Mouse (Mus musculus) mature B cell (primary cell): ENCODE data around the gene Cux2.

Source experiments
- in situ Hi-C: fragments of 300-500 bp; cut with MboI; formaldehyde crosslinking; loops from 2 replicates; pipeline ENCODE4 v1.14.3; 2019

Cux2 gene

DNA sequence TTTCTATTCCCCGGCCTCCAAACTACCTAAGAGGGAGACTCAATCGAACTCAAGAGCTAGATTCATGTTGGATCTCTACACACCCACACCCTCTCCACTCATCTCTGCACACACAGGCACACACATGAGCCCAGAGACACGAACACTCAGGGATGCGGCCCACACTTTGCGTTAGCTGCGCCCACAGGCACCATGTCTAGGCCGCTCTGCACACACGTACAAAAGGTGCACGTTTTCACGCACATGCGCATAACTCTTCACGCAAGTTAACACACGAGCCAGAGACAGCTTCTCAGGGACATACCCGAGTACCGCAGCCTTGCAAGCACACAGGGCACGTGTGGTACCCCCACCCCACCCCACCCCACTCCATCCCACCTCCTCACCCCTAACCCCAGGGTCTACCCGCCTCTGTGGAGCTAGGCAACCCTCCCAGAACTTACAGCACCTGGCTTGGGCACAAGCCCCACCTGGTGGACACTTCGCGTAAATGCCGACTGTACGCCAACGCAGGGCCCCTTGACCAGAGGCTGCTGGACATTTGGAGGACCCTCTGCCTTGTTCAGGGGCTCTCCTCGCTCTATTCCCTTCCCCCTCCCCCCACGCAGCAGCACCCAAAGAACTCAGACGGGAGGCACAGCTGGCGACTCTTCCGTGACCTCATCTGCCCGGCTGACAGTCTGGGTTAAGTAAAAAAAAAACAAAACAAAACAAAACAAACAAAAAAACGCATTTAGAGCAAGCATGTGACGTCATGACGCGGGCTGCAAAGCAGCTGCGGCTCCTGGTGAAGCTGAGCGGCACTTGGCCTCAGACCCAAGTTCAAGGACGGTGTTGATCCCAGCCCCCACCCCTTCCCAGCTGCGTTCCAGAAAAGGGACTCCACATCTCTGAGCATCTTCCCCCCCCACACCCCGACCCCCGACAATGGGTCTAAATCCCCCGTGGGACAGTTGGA lies 9.4 kb upstream of the Cux2 start:
- in situ Hi-C loops = no loop called here

DNA sequence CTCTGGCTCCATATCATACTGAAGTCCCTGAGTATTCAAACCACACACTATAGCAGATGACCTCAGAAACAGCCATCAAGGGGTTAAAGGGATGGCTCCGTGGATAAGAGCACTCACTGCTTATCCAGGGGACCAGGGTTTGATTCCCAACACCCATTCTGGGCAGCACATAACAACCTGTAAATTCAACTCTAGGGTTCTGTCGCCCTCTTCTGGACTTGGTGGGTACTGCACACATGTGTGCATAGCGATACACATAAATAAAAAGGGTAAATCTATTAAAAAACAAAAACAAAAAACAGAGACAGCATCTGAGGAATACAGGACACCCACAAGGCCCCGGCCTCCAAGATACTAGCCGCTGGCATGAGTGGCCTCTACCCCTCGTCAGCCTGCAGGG lies 7.7 kb upstream of the Cux2 start:
- in situ Hi-C loops = no loop called here

- in situ Hi-C loops = no loop called here
Measured at GRCm38 (mm10) chr5:122056557-122056956, 6.7 kb upstream of the Cux2 start.

GRCm38 (mm10) chr5:122054130-122054843 lies 4.4 kb upstream of the Cux2 start:
- in situ Hi-C loops = no loop called here

DNA sequence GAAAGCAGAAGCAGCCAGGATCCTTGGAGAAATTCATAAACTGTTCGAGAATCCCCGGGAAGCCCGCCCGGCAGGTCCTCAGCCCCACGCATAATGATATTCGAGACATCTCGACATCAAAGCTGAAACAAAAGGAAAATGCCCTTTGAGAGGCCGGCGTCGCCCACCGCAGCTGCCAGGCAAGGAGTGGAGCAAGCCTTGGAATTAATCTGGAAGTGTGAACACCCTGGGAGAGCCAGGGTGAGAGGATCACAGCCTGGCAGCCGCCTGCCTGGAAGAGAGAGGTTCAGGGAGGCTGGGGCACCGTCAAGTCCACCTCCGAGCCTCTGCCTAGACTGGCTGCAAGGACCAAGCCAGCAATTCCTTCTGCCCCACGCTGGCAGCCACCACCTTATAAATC lies 3.7 kb upstream of the Cux2 start:
- in situ Hi-C loops = no loop called here

DNA sequence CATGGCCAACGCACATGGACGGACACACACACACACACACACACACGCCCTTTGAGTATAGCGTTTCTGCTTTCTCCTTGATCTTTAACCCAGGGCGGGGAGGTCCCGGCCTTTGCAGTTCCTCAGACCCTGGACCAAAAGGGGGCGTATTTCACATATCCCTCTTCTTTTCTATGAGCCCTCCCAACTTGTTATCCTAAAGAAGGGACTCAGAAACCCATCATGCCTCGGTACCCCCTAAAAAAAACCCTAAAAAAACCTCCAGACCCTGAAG lies 867 bp upstream of the Cux2 start:
- in situ Hi-C loops = no loop called here

GRCm38 (mm10) chr5:122049664-122050016 lies 262 bp downstream of the Cux2 start:
- in situ Hi-C loops = no loop called here

- in situ Hi-C loops = no loop called here
Measured at GRCm38 (mm10) chr5:122048686-122049663, 927 bp downstream of the Cux2 start.

- in situ Hi-C loops = no loop called here
Measured at GRCm38 (mm10) chr5:122048252-122048651, 1.6 kb downstream of the Cux2 start.

DNA sequence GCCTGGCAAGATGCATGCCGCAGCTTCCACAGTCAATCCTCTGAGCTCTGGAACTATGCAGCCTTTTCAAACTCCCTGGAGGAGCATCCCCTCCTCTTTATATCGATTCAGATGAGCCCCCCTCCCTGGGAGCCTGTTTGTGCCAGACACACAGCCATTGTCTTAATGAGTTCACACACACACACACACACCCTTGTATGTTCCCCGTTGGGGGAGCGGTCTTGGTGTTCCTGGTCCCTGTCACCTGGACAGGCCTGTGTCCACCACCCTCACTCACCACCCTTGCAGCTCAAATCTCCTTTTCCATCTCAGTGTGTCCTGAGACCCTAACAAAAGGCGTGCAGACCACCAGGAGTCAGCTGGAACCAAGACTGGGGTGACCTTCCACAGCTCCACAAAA lies 2.1 kb downstream of the Cux2 start:
- in situ Hi-C loops = no loop called here

- in situ Hi-C loops = no loop called here
Measured at GRCm38 (mm10) chr5:122043567-122043966, 6.3 kb downstream of the Cux2 start.

- in situ Hi-C loops = no loop called here
Measured at GRCm38 (mm10) chr5:122035278-122035677, 14.6 kb downstream of the Cux2 start.

- in situ Hi-C loops = no loop called here
Measured at GRCm38 (mm10) chr5:122033167-122033478, 16.8 kb downstream of the Cux2 start.

DNA sequence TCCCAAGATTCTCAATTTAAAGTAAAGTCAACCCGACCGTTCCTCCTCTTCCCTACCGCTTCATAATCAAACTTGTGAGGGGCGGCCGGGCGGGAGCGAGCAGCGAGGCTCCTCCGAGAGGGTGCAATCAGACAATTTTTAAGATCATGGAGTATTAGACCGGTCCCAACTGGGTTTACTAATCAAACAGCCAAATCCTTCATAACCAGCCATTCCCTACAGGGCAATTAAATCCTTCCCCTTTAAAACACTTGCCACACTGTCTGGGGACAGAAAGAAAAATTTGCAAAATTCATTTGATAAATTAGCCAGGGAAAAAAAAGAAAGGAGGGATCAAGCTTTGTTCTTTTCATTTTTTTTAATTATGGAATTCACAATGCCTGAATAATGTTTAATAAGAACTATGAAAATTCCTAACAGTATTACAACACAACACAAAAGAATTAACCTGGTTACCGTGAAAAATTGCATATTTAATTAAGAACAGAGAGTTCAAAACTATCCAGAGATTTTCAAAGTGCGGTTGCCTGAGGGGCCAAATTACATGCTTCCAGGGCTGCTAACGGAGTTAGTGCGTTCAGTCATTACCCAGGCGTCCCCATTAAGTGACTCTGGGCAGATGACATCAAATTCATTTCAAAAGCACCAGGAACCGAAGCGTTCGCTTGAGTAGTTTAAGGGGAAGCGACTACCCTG lies 17.3 kb downstream of the Cux2 start:
- in situ Hi-C loops = no loop called here

- in situ Hi-C loops = no loop called here
Measured at GRCm38 (mm10) chr5:122031146-122031545, 18.8 kb downstream of the Cux2 start.

- in situ Hi-C loops = no loop called here
Measured at GRCm38 (mm10) chr5:122030640-122031039, 19.3 kb downstream of the Cux2 start.

DNA sequence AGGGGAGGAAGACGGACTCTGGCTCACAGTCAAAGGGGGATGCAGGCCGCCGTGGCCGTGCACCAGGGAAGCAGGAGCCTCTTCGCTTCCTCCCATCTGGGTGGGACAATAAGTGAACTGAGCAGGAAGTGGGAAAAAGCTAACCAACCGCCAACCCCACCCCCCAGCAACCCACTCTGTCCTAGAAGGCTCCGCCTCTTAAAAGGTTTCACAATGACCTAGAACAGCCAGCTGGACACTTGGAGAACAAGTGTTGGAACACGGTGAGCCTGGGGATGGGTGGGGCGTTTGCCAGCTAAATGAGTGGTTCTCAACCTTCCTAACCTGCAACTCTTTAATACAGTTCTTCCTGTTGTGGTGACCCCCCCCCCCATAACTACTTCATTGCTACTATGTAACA lies 23.1 kb downstream of the Cux2 start:
- in situ Hi-C loops = no loop called here

DNA sequence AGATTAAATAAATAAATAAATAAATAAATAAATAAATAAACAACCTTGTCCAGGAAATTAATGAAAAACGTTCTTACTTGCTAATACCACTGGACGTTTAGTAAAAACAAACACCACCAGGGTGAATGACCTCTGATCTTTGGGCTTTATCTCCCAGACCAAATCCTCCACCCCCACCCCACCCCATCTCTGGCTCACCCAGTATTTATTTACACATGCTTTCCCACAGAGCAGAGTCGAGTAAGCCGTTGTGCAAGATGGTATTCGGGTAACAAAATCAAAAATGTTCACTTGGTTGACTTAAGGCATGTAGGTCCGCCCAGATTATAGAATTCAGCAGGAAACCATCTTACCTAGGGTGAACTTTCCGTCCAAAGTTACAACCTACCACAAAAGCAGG lies 23.6 kb downstream of the Cux2 start:
- in situ Hi-C loops = no loop called here

DNA sequence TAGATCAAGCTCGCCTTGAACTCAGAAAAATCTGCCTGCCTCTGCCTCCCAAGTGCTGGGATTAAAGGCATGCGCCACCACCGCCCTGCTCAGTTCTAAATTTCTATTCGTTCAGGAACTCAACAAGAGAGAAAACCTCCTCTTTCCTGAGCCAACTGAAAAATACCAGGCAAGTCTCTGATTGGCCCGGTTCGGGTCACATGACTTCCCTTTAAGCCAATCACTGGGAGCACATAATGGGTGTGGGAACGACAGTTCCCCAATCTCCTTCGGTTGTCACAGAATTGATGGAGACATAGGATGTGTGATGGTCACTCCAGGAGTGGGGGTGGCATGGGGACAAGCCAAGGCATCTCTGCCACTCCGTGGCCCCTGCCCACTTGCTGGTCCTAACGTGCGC lies 24.8 kb downstream of the Cux2 start:
- in situ Hi-C loops = no loop called here

DNA sequence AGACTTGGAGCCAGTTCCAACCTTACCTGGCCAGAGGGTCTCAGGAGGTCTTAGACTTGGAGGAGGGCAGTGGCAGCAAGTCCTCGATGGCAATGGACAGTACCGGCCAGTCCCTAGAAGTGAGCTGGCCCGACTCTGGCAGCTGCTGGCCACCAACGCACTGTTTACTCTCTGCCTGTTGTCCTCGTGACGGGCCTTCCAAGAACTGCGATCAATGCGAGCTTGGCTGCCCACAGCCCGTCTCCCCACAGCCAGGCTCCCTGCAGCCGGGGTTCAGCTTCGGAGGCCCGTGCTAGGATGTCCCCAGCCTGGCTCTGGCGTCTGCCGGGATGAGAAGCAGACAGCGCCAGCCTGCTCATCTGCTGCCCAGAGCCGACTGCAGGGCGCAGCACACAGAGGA lies 30.6 kb downstream of the Cux2 start:
- in situ Hi-C loops = no loop called here

GRCm38 (mm10) chr5:122017778-122018177 lies 32.1 kb downstream of the Cux2 start:
- in situ Hi-C loops = no loop called here

DNA sequence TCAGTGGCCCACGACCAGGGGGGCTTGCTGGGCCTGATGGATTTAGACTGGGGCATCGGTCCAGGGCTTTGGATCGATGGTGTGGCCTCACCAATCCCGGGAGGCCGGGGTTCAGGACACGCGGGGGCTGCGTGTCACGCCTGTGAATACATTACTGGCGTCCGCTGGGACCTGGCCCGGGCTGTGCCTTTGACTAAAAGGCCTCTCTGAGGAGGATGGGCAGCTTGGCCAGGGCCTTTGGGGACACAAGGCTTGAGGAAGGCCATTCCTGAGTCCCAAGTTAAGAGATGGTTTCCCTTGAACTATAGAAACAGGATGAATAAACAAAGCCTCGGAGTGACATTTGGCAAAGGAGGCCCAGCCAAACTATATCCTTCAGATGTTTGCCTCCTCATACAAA lies 32.6 kb downstream of the Cux2 start:
- in situ Hi-C loops = no loop called here
